Mouse (Mus musculus): ENCODE measurements at regions not wholly inside any gene's neighbourhood (a gene's known extent, or its start where the extent isn't known, plus 50 kb on each side); places are given as distances from the start of the nearest gene placed in this dataset.

GRCm38 (mm10) chr6:143414590-143415382 is 247.8 kb downstream of the Etnk1 start:
- Histone ChIP-seq H3K27ac (no peak overlapping the region), H3K36me3 (replicated peaks) (no peaks in the 10 kb centered on the region), H3K9ac (no peak overlapping the region), H3K4me3 (no peak overlapping the region), H3K4me2 (no peak overlapping the region), H3K27me3 (replicated peaks) (no peaks in the 10 kb centered on the region), H3K9me3 (no peaks in the 10 kb centered on the region), H3K4me1 (no peaks in the 10 kb centered on the region)
- WGBS: 86% methylated on average over 27 of the region's 27 CpGs
- no peak for ATAC-seq (replicated peaks)

GRCm38 (mm10) chr6:143415383-143415778 is 248.4 kb downstream of the Etnk1 start:
- no peaks in the 10 kb centered on the region for H3K27me3 ChIP-seq (replicated peaks)
- H3K9ac ChIP-seq: no peak overlapping the region
- H3K36me3 ChIP-seq (replicated peaks): no peaks in the 10 kb centered on the region
- no peak overlapping the region for H3K4me2 ChIP-seq
- 90% methylated on average over 12 of the region's 12 CpGs for WGBS
- no peak overlapping the region for H3K4me3 ChIP-seq
- no peak for ATAC-seq (replicated peaks)
- H3K9me3 ChIP-seq: no peaks in the 10 kb centered on the region
- no peak overlapping the region for H3K27ac ChIP-seq
- H3K4me1 ChIP-seq: no peaks in the 10 kb centered on the region

GRCm38 (mm10) chr6:143419872-143420271 is 252.9 kb downstream of the Etnk1 start:
- 90% methylated on average over 7 of the region's 7 CpGs for WGBS
- H3K9me3 ChIP-seq: no peaks in the 10 kb centered on the region
- no peak overlapping the region for H3K4me2 ChIP-seq
- H3K4me1 ChIP-seq: no peaks in the 10 kb centered on the region
- H3K9ac ChIP-seq: no peak overlapping the region
- no peak overlapping the region for H3K4me3 ChIP-seq
- no peak overlapping the region for H3K27ac ChIP-seq
- no peak for ATAC-seq (replicated peaks)
- no peaks in the 10 kb centered on the region for H3K36me3 ChIP-seq (replicated peaks)
- no peaks in the 10 kb centered on the region for H3K27me3 ChIP-seq (replicated peaks)

GRCm38 (mm10) chr6:143423026-143423425 is 256.0 kb downstream of the Etnk1 start:
- H3K27ac ChIP-seq: no peak overlapping the region
- H3K4me3 ChIP-seq: no peak overlapping the region
- H3K9me3 ChIP-seq: no peaks in the 10 kb centered on the region
- H3K27me3 ChIP-seq (replicated peaks): no peaks in the 10 kb centered on the region
- no peak overlapping the region for H3K9ac ChIP-seq
- no peaks in the 10 kb centered on the region for H3K36me3 ChIP-seq (replicated peaks)
- 93% methylated on average over 14 of the region's 14 CpGs for WGBS
- no peak for ATAC-seq (replicated peaks)
- no peak overlapping the region for H3K4me2 ChIP-seq
- no peaks in the 10 kb centered on the region for H3K4me1 ChIP-seq

GRCm38 (mm10) chr6:143425182-143425829 is 258.3 kb downstream of the Etnk1 start:
- Histone ChIP-seq H3K36me3 (replicated peaks) (no peaks in the 10 kb centered on the region), H3K4me3 (no peak overlapping the region), H3K4me1 (no peaks in the 10 kb centered on the region), H3K27me3 (replicated peaks) (no peaks in the 10 kb centered on the region), H3K27ac (no peak overlapping the region), H3K9me3 (no peaks in the 10 kb centered on the region), H3K9ac (no peak overlapping the region), H3K4me2 (no peak overlapping the region)
- ATAC-seq (replicated peaks): no peak
- 68% methylated on average over 17 of the region's 17 CpGs for whole genome bisulfite sequencing

GRCm38 (mm10) chr6:143431896-143432450 is 265.0 kb downstream of the Etnk1 start:
- Histone ChIP-seq H3K4me3 (no peak overlapping the region), H3K36me3 (replicated peaks) (no peaks in the 10 kb centered on the region), H3K27ac (no peak overlapping the region), H3K9ac (no peak overlapping the region), H3K4me1 (peaks cover 3% of the 10 kb centered on the region), H3K4me2 (no peak overlapping the region), H3K27me3 (replicated peaks) (no peaks in the 10 kb centered on the region), H3K9me3 (no peaks in the 10 kb centered on the region)
- 90% methylated on average over 13 of the region's 13 CpGs for WGBS
- ATAC-seq (replicated peaks): no peak

- Histone ChIP-seq H3K36me3 (replicated peaks) (no peaks in the 10 kb centered on the region), H3K27me3 (replicated peaks) (no peaks in the 10 kb centered on the region), H3K9me3 (no peaks in the 10 kb centered on the region), H3K4me3 (no peak overlapping the region), H3K4me1 (peaks cover 16% of the 10 kb centered on the region), H3K27ac (peak overlapping the region; percentile 36; the same call in 1 of the 2 replicates), H3K4me2 (peak overlapping the region; percentile 40), H3K9ac (no peak overlapping the region)
- 28% methylated on average over 32 of the region's 32 CpGs for WGBS
- peak; percentile 67 for ATAC-seq (replicated peaks)
Measured at GRCm38 (mm10) chr6:143437367-143438271, 270.6 kb downstream of the Etnk1 start.

GRCm38 (mm10) chr6:143438272-143438591 is 271.2 kb downstream of the Etnk1 start:
- Histone ChIP-seq H3K27me3 (replicated peaks) (no peaks in the 10 kb centered on the region), H3K36me3 (replicated peaks) (no peaks in the 10 kb centered on the region), H3K4me1 (peaks cover 16% of the 10 kb centered on the region), H3K27ac (no peak overlapping the region), H3K9me3 (no peaks in the 10 kb centered on the region), H3K4me2 (no peak overlapping the region), H3K9ac (no peak overlapping the region), H3K4me3 (no peak overlapping the region)
- ATAC-seq (replicated peaks): peak; percentile 65
- WGBS: 54% methylated on average over 5 of the region's 5 CpGs

- Histone ChIP-seq H3K4me2 (no peak overlapping the region), H3K4me3 (no peak overlapping the region), H3K9ac (no peak overlapping the region), H3K9me3 (no peaks in the 10 kb centered on the region), H3K36me3 (replicated peaks) (no peaks in the 10 kb centered on the region), H3K4me1 (peaks cover 16% of the 10 kb centered on the region), H3K27me3 (replicated peaks) (no peaks in the 10 kb centered on the region), H3K27ac (no peak overlapping the region)
- WGBS: 90% methylated on average over 10 of the region's 10 CpGs
- no peak for ATAC-seq (replicated peaks)
Measured at GRCm38 (mm10) chr6:143439484-143439883, 272.5 kb downstream of the Etnk1 start.

GRCm38 (mm10) chr6:143440237-143440950 is 273.4 kb downstream of the Etnk1 start:
- no peak for ATAC-seq (replicated peaks)

GRCm38 (mm10) chr6:143442361-143442760 is 275.3 kb downstream of the Etnk1 start:
- H3K9ac ChIP-seq: no peak overlapping the region
- H3K9me3 ChIP-seq: no peaks in the 10 kb centered on the region
- H3K27me3 ChIP-seq (replicated peaks): no peaks in the 10 kb centered on the region
- H3K36me3 ChIP-seq (replicated peaks): no peaks in the 10 kb centered on the region
- H3K27ac ChIP-seq: no peak overlapping the region
- 86% methylated on average over 8 of the region's 8 CpGs for WGBS
- no peak overlapping the region for H3K4me2 ChIP-seq
- H3K4me3 ChIP-seq: no peak overlapping the region
- peaks cover 10% of the 10 kb centered on the region for H3K4me1 ChIP-seq
- no peak for ATAC-seq (replicated peaks)

More at GRCm38 (mm10) chr6:143440237-143440950, 273.4 kb downstream of the Etnk1 start:
- peaks cover 16% of the 10 kb centered on the region for H3K4me1 ChIP-seq
- no peaks in the 10 kb centered on the region for H3K27me3 ChIP-seq (replicated peaks)
- H3K4me2 ChIP-seq: no peak overlapping the region
- no peaks in the 10 kb centered on the region for H3K36me3 ChIP-seq (replicated peaks)
- H3K4me3 ChIP-seq: no peak overlapping the region
- 77% methylated on average over 15 of the region's 15 CpGs for WGBS
- no peaks in the 10 kb centered on the region for H3K9me3 ChIP-seq
- no peak overlapping the region for H3K27ac ChIP-seq
- H3K9ac ChIP-seq: no peak overlapping the region

Data from midbrain, embryonic 15.5 days (tissue).